Mouse (Mus musculus) adrenal gland, adult 8-10 months (tissue): ENCODE measurements around the gene Tigit. TPM values are rescaled to one million over a fixed set of nuclear protein-coding genes. Genes with fewer than 3 reads are reported as not detected.

Experiments
- DNase-seq: peaks from one replicate; pipeline ENCODE4 v3.0.0; 2022
- total RNA-seq, 4 experiments: library from RNA; stranded (reverse); gene quantifications; 2 replicates each; pipeline ENCODE4 v1.2.4; 2022

Gene Tigit
- total RNA-seq, 4 experiments from 2014 or later: 0.32 TPM; not detected in 3

- DNase-seq: no peak
Observed at GRCm38 (mm10) chr16:43664861-43665260, 915 bp upstream of the Tigit start.

DNA sequence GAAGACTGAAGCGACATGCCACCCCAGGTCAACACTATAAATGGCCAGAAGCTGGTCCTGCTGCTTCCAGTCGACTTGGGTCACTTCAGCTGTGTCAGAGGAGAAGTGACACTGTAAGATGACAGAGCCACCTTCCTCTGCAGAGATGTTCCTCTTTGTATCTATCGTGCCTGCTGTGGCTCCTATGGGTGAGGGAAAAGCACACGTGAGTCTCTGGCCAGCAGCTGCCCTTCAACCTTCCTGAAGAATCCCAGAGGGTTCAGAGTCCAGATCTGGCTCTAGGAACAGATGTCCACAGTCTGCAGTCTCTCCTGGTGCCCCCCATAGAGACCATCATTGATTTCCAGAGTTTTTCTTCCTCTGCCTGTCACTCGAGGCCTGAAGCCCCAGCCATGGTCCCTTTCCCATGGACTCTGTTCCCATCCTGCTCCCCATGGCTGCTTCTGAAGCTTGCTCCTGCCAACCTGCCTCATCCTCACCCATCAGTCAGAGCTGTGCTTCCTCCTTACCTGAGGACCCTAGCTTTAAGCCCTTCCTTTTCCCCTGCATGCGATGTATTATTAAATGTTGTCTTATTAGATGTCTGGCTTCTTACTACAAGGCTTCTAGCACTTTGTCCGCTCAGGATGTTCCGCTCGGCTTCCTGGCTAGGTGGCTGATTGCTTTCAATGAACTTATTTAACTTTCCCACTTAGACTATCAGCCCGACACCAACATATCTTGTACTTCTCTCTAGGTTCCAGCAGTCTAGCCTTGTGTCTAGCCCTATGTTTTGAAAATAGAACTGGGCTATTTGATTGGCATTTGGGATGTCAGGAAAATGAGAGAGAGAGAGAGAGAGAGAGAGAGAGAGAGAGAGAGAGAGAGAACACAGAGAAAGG lies 1.6 kb downstream of the Tigit start:
- no peak for DNase-seq

DNA sequence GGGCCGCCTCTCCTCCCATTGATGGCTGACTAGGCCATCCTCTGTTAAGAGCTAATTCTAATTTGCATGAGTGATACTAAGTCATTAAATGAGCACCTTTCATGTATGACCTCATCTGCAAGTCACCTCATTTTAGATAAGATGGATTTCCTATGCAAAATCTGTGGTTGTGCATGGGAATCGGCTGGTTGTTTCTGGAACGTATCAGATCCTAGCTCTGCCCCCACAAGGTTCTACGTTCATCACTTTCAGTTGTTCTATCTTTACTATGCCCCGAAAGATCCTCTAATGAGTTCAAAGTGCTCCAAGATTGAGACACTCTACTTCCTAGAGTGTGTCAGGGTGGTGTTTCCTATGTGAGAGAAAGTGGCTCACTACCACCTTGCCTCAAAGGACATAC lies 2.4 kb downstream of the Tigit start:
- no peak for DNase-seq

- no peak for DNase-seq
Observed at GRCm38 (mm10) chr16:43655183-43655787, 8.7 kb downstream of the Tigit start.

DNA sequence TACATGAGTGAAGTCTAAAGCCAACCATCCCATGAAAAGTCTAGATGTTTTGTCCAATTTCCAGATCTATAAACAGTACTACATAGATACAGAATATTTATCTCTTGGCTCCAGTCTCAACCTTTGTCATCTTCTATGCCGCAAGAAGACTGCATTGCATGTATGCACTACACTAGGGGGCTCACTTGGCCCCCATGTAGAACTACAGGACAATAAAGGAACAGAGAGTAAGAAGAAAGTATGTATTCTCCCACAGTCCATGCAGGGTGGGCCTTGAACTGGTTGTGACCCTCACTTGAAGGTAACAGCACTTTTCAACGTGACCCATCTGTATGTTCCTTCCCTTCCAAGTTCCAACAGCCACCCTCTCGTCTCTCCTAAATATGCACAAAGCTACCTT lies 9.7 kb downstream of the Tigit start:
- DNase-seq: no peak

DNA sequence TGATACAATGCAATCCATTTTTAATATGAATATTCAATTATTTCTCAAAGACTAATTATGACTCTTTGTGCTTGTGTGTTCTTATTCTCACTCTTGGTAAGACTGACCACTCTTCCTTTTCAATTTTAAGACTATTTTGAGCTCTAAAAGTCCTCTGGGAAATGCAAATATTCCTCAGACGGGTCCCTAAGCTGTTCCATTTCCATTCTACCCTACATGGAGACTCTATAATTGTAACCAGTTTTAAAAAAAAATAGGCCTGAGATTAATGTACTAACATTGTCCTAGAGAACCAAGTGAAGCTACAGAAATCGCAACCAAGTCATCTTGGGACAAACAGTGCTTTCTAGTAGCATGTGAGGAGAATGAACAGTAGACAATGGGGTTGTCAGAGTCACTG lies 10.7 kb downstream of the Tigit start:
- DNase-seq: no peak

DNA sequence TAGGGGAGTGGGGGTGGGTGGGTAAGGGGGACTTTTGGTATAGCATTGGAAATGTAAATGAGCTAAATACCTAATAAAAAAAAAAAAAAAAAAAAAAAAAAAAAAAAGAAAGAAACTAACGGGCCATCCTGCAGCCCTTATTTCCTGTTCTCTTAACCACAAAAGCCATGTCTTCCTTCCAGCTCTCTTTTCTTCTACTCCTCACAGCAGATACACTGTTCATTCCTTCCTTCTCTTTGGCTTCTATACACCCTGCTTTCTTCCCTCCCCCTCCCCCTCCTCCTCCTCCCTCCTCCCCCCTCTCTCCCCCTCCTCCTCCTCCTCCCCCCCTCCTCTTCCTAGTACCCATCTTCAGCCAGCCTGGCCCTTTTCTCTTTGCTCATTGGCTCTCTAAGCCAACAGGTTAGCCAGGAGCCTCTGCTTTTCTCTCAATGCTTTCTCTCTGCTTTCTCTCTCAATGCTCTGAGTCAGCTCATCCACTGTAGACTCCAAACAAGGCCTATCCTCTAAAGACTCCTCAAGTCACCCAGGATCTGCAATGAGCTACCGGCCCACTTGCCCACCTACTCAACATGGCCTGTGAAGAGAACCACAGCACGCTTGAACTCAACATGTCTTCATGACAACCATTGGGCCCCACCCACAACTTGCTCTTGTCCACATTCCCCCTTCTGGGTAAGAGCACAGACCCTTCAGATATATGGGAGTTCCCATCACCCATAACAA lies 13.4 kb downstream of the Tigit start:
- DNase-seq: no peak

GRCm38 (mm10) chr16:43647641-43648040 lies 16.3 kb downstream of the Tigit start:
- DNase-seq: no peak

GRCm38 (mm10) chr16:43646943-43647342 lies 17.0 kb downstream of the Tigit start:
- no peak for DNase-seq

DNA sequence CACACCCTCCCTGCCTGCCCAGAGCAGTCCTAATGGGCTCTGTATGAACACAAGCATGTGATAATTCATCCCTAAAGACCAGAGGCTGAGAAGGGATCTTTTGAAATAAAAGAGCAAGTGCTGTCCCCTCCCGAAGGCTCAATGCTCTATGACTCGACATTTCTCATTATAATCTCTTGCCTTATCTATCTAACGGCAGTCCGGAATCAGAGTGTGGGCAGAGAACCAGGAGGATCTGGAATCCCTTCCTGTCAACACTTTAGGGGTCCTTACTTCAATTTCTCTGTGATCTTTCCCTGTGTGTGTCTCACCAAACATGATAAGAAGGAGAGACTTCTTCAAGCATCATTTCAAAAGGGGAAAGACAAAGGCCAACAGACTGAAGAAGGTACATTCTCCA lies 18.1 kb downstream of the Tigit start:
- DNase-seq: no peak

GRCm38 (mm10) chr16:43641230-43641629 lies 22.7 kb downstream of the Tigit start:
- DNase-seq: no peak

DNA sequence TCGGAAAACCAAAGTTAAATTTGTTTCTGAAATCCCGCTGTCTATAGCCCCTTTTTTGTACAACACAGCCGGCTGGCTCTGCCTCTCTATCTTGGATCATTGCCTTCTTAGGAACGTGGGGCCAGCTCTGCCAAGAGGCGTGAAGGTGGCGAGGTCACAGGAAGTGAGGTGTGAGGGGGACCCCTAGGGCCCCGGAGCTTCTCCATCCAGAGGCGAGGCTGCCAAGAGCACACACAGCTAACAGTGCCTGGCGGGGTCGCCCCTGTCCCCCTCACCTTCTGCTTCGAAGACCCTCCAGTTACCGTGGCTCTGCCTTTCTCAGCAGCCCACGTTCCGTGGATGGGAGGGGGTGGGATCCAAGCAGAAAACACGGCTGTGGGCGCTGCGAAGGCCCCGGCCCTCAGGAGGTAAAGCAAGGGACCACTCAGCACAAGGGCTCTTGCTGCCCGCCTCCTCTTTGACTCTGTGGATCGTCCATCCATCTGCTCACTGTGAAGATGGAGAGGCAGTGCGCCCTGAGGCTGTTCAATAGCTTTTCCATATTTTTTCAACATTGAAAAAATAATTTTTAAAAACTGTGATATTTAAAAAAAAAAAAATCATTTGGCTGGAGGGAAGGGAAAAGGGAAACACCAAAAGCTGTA lies 25.4 kb downstream of the Tigit start:
- DNase-seq: no peak

- DNase-seq: no peak
Observed at GRCm38 (mm10) chr16:43637241-43637640, 26.7 kb downstream of the Tigit start.

DNA sequence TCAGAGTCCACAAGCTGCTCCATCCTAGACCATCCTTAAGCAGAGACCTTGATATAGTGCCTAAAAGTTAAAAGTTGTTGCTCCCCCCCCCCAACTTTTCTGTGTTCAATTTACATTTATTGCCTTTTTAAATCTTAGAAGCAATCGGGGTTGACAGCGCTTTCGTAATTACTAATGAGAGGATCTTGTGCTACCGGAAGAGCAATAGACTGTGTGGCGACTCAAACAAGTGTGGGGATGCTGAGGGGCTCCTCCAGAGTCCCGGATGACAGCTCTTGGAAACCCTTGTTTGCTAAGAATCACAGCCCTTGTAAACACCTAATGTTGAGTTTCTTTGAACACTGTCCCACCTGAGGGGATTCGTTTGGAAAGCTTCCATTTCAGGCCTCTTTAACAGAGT lies 29.9 kb downstream of the Tigit start:
- DNase-seq: no peak

DNA sequence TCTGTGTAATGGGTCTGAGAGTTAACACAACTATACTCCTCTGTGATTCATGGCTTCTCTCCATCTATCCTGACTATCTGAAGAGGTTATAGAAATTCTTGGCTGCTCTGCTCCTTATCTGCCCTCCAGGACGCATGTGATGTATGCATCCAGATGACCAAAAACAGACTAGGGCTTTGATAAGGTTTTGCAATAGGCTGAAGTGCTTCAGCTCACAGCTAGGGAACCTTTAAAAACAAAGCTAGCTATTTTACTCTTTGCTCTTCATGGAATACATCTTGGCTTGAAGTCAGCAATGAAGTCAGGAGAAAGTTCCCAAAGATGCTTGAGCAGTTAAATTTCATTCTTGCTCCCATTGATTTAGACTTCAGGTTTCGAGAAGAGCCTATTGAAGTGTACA lies 32.2 kb downstream of the Tigit start:
- no peak for DNase-seq

DNA sequence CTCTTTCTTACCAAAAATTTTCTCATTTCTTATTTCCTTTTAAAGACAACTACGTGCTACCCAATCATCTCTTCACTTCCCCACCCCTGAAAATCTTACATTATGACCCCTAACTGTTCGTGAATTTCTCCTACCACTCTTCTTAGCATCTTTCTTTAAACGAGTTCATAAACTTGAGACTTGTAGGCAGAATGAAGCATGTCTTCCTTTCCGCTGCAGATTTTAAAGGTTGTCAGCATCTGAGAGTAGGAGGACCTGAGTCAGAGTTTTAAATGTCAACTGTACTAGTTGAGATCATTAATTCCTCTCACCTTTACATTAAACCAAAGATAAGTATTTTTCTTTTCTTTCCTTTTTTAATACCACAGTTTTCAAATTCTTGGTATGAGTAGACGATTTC lies 35.3 kb downstream of the Tigit start:
- DNase-seq: no peak

DNA sequence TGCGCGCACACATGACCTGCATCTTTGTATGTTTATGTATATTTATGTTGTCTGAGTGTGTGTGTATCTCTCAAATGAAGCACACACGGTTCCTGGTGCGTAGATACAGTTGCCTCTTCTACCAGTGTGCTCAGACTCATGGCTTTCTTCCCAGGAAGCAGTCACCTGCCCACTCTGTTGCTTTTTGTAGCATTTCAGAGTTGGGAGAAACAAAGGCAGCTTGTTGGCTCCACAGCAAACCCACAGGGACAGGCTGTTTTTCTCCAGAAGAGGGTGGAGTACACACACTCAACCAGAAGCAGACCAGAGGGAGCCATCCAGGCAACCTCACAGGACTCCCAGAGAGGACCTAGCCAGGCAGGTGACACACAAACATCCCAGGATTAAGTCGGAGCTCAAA lies 38.0 kb downstream of the Tigit start:
- no peak for DNase-seq

- no peak for DNase-seq
Observed at GRCm38 (mm10) chr16:43625289-43625688, 38.7 kb downstream of the Tigit start.

GRCm38 (mm10) chr16:43624876-43625275 lies 39.1 kb downstream of the Tigit start:
- DNase-seq: no peak

DNA sequence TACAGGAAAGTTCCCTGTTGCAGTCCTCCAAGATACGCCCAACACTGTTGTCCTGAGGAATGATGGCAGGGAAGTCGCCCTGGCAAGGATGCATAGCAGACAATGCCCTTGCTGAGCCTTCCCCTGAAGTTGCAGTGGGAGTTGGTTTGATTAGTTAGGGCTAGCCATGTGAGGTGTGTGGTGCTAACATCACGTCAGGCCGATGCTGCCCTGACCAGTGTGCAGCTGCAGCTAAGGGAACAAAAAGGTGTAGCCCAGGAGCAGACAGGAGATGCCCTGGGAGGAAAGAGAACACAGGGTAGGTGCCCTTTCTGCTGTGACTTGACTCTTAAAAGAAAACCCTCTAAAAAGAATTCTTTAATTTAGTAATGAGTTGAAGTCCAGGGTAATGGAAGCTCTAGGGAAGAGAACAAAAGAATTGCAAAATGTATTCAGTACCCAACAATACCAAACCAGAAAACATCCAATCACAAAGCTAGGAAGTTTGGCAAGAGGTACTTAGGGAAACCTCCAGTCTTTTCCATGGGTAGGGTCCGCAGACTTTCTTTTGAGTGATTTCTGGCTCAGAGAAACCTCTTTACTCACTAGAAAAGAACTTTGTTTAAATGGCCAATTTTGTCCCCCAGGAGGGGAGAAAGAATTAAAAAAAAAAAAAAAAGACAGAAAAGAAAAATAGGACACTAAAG lies 40.5 kb downstream of the Tigit start:
- DNase-seq: no peak

GRCm38 (mm10) chr16:43620359-43620758 lies 43.6 kb downstream of the Tigit start:
- no peak for DNase-seq

- DNase-seq: no peak
Observed at GRCm38 (mm10) chr16:43619277-43619676, 44.7 kb downstream of the Tigit start.
